Mouse (Mus musculus) gonadal fat pad, adult 2 months (tissue): ENCODE data around the gene Ripor2. TPM values are rescaled to one million over a fixed set of nuclear protein-coding genes. Genes with fewer than 3 reads are reported as not detected.

Experiments
- DNase-seq: peaks from one replicate; pipeline ENCODE4 v3.0.0-alpha.2; 2012; ENCODE audit warnings: low read depth
- polyA plus RNA-seq: library from polyadenylated mRNA; depleted of rRNA; stranded (reverse); fragments of >200 nt; gene quantifications from 2 replicates; pipeline ENCODE4 v1.2.3, GENCODE M21; 2012

Gene Ripor2
- polyA plus RNA-seq, 1 experiment = 2.7 TPM

- no peak for DNase-seq
Measured at GRCm38 (mm10) chr13:24584403-24584802, 2.4 kb downstream of the Ripor2 start.

- DNase-seq = no peak
Measured at GRCm38 (mm10) chr13:24584841-24585240, 2.9 kb downstream of the Ripor2 start.

GRCm38 (mm10) chr13:24585369-24585768, 3.4 kb downstream of the Ripor2 start:
- no peak for DNase-seq

GRCm38 (mm10) chr13:24587192-24587895, 5.4 kb downstream of the Ripor2 start:
- no peak for DNase-seq

GRCm38 (mm10) chr13:24588603-24589002, 6.6 kb downstream of the Ripor2 start:
- no peak for DNase-seq

- DNase-seq = no peak
Measured at GRCm38 (mm10) chr13:24591737-24592136, 9.7 kb downstream of the Ripor2 start.

GRCm38 (mm10) chr13:24594303-24594702, 12.3 kb downstream of the Ripor2 start:
- DNase-seq = no peak

GRCm38 (mm10) chr13:24599631-24600041, 17.6 kb downstream of the Ripor2 start:
- DNase-seq = no peak

- DNase-seq = no peak
Measured at GRCm38 (mm10) chr13:24602978-24603377, 21.0 kb downstream of the Ripor2 start.

- no peak for DNase-seq
Measured at GRCm38 (mm10) chr13:24603591-24604009, 21.6 kb downstream of the Ripor2 start.

GRCm38 (mm10) chr13:24604096-24604495, 22.1 kb downstream of the Ripor2 start:
- no peak for DNase-seq

GRCm38 (mm10) chr13:24604761-24605591, 23.0 kb downstream of the Ripor2 start:
- no peak for DNase-seq

GRCm38 (mm10) chr13:24605755-24606154, 23.8 kb downstream of the Ripor2 start:
- no peak for DNase-seq

- DNase-seq = no peak
Measured at GRCm38 (mm10) chr13:24607961-24608360, 26.0 kb downstream of the Ripor2 start.

- no peak for DNase-seq
Measured at GRCm38 (mm10) chr13:24608709-24609108, 26.7 kb downstream of the Ripor2 start.

GRCm38 (mm10) chr13:24610883-24611282, 28.9 kb downstream of the Ripor2 start:
- no peak for DNase-seq

GRCm38 (mm10) chr13:24613031-24613430, 31.0 kb downstream of the Ripor2 start:
- DNase-seq = no peak

- DNase-seq = no peak
Measured at GRCm38 (mm10) chr13:24613433-24613832, 31.4 kb downstream of the Ripor2 start.

GRCm38 (mm10) chr13:24613927-24614780, 32.2 kb downstream of the Ripor2 start:
- DNase-seq = no peak

- no peak for DNase-seq
Measured at GRCm38 (mm10) chr13:24615921-24616565, 34.1 kb downstream of the Ripor2 start.

GRCm38 (mm10) chr13:24616645-24617044, 34.7 kb downstream of the Ripor2 start:
- no peak for DNase-seq
